Mouse (Mus musculus) inflammation-experienced regulatory T-cells, adult 6 months (primary cell): ENCODE results near the gene Fam131b. TPM values are rescaled to one million over a fixed set of nuclear protein-coding genes. Genes with fewer than 3 reads are reported as not detected.

Experiments
- ATAC-seq: one replicate; pipeline ENCODE4 v1.8.0; 2017
- polyA plus RNA-seq, 3 experiments: library from polyadenylated mRNA; unstranded; fragments of 100-300 nt; shearing (Covaris generic); gene quantifications; one replicate each; pipeline ENCODE4 v1.2.1; 2017

The Fam131b gene
- polyA plus RNA-seq, 3 experiments from 2014 or later: not detected

DNA sequence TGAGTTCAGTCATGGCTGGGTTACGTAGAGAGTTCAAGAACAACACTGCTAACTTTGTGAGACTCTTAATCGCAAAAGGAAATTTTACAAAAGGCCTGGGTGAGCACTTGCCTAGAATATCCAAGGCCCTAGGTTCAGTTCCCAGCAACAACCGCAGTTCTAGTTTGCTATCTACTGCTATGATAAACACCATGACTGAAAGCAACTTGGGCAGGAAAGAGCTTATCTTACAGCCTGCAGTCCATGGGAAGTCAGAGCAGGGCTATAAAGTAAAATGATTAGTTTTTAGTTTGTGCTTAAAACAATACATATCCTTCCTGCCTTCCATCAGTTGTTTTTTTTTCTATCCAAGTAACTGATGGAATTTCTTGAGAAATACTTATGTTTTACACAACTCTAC lies 2.1 kb upstream of the Fam131b start:
- ATAC-seq: no peak

DNA sequence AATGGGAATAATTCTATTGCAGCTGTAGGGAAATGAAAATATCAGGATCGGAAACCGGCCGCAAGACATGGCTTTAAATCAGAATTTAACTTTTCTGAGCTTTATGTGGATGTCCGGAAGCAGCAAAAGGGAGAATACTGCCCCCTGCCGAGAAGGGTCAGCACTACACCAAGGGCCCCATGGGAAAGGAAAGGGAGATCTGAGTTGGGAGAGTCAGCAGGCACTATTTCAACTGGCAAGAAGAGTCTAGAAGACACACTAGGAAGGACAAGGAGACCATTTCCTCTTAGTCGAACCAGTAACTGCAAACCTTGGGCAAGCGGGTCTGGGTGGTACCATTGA lies 796 bp upstream of the Fam131b start:
- peak; percentile 85 for ATAC-seq

DNA sequence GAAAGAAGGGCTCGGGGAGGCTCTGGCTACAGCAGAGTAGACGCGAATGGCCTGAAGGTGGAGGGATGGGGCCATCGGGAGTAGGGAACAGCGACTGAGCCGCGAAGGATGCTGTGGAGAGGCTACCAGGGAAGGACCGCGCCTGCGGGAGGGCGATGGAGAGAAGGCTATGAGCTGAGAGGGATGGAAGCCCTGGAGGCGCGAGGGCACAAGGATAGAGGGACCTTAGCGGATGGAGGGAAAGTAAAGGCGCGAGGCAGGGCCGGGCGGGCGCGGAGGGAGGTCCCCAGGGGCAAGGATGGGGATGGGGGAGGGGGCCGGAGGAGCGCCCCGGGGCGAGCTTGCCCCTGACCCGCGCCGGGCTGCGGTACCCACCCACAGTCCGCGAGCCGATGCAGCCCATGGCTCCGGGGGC lies 369 bp downstream of the Fam131b start:
- peak; percentile 13 for ATAC-seq

DNA sequence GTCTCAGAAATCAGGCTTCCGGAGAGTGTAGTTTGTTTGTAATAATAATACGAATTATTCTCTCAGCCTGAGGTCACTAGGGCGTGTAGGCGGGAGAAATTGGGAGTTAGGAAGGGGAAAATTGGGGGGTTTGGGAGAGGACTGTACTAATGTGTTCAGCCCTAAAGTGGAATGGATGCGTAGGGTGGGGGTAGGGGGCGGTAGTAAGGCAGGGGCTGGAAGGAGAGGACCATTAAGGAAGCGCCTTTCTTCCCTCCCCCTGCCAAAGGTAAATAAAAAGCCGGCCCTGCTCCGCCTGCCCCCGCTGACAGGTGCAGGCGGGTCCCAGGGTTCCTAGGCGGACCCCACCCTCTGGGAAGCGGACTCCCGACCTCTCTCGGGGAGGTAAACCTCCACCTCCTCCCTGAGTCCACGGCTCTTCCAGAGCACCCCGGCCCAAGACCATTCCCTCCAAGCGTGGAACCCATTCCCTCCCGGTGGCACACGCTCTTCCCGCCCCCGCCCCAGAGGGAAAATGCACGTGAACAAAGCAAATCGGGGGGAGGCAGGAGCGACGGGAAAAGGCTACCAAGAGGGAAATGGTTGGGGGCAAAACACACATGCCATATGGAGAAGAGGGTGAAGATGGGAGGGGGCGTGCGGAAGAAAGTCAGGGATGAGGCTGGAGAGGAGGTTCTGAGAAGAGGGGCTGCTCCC lies 924 bp downstream of the Fam131b start:
- no peak for ATAC-seq

DNA sequence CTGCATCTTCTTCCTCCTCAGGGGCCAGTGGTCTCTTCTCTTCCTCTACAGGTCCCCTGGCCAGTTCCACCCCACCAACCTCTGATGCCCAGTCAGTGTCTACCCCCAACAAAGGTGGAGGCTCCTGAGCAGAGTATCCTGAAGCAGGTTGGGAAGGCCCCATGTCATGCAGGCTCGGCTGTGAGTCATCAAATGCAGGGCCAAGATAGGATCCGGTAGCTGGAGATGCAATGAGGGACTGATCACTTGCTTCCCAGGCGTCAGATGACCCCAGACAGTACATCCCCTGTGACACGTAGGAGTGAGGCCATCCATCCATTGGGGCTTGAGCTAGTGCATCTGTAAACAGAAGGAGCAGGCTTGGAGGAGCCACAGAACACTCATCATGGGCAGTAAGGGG lies 6.2 kb downstream of the Fam131b start:
- ATAC-seq: no peak

DNA sequence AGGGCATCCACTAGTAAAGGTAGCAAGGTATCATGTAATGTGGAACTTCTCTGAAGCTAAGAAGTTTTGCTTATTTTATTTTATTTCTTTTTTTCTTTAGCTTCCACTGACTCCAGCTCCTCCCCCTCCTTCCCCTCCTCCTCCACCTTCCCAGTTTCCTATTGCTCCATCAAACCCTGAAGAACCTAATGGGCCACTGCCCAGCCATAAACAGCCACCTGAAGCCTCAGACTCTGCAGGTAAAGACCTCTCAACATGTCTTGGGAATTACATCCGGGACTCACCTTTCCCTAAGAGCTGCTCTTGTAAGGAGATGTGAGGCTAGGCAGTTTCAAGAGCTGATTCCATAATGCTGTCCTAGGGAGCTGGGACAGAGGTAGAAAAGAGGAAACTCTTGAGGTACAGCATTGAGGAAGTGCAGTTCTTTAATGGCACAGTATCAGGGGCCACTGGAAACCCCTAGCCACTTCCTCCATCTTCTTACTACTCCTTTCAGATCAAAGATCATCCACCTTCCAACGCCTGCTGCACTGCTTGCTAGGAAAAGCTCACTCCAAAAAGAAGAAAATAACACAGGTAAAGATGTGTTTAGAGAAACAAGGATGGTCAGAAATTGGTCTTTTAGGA lies 13.9 kb downstream of the Fam131b start:
- no peak for ATAC-seq

DNA sequence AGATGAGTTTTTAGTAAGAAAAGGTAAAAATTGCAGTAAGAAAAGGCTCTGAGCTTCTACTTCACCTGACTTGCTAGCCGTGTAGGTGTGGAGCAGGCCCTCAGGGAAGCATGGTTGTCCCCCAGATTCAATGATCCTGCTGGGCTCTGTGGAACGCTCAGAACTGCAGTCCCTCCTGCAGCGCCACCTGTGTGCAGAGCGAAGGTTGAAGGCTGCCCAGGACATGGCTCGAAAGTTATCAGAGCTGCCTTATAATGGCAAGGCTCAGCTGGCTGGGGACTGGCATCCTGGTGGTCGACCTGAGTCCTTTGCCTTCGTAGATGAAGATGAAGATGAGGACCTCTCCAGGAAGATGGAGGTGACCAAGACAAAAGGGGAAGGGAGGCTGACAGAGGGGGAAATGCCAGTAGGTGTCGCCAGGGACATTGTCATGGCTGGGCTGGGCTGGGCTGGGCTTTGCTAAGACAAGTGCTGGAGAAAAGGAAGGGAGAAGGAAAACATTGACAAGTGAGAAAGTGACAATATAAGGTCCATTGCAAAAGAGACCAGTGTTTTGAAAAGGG lies 14.5 kb downstream of the Fam131b start:
- ATAC-seq: no peak

DNA sequence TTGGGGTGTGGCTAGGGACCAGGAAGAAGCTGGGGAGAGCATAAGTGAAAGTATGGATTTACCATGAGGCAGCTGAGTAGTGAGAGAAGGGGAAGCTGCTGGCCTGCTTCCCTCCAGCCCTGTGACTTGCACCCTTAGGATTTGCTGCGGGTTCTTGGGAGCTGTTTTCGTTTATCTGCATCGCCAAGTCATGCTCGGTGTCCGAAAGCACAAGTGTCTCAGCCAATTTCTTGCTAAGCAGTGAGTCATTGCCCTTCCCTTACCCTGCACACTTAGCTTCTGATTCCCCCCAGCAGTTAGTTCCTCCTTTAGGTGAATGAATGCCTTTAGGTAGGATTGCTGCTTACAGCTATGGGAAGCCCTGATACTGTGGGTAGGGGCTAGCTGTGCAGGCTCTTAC lies 25.1 kb downstream of the Fam131b start:
- no peak for ATAC-seq

DNA sequence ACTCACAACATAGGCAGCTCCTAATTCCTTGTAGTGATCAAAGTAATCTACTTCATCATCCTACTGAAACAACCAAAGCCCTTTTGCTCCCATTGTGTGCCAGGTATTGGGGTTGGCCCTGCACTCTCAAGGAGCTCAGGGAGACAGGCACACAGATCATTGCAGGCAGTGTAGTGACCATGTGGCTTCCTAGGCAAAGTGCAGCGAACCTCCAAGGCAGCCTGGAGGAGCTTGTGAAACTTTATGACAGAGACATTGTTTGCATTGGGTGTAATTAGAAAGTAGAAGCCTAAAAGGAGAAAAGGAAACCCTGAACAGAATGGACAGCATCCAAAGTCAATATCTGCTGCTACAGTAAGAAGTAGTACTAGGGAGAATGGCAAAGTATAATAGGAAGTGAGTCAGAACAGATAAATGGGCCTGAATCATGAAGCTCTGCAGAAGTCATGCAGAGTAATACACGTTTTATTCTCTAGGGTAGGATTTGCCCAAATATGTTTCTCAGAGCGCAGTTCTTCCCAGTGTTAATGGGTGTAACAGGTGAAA lies 28.8 kb downstream of the Fam131b start:
- ATAC-seq: no peak

DNA sequence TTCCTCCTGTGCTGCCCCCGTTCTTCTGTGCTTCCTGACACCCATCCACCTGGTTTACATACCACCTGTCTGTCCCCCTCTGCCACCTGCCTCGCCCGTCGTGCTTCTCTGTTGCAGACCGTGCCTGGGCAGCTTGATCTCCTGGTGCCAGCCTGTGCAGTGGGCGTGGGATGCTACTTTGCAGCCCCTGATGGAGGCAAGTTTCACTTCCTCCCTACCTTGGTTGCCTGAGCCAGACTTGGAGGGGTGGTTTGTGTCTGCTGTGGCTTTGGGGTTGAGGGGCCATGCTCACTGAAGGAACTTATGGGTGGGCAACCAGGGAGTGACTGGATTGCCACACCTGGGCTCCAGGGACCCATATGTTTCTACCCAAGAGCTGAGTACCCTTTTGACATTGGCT lies 31.1 kb downstream of the Fam131b start:
- ATAC-seq: no peak

DNA sequence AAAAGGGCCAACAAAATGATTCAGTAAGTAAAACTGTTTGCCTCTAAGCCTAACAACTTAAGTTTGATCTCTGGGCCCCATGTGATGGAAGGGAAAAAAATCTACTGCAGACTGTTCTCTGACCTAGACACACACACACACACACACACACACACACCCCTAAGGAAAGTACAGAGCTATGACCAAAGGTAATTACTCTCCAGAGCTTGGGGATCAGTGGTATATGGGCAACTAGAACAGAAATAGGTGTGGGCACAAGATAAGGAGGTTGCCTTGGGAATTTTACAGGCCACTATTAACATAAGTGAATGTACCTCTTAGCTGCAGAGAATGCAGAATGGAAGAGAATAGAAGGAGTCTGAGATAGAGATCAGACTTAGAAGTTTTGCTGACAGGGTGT lies 36.9 kb downstream of the Fam131b start:
- no peak for ATAC-seq

DNA sequence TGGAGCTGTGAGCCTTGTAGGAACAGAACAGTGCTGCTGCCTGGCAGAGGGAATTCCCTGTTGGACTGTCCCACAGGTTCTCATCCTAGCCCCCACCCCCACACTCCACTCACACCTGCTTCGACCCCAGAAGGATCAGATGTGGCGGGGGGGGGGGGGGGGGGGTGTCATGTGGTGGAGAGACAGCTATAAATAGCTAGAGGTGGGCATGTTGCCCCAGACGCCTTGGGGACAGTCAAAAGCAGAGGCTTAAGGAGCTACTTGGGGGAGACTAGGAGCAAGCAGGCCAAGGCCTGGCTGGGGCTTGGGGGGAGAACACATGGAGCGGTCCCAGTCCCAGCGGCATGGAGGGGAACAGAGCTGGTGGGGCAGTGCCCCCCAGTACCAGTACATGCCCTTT lies 38.0 kb downstream of the Fam131b start, which contains the start of gene Clcn1:
Clcn1 (plus strand) TSS at position 238 of the 400 bp plus-strand sequence.
- no peak for ATAC-seq

DNA sequence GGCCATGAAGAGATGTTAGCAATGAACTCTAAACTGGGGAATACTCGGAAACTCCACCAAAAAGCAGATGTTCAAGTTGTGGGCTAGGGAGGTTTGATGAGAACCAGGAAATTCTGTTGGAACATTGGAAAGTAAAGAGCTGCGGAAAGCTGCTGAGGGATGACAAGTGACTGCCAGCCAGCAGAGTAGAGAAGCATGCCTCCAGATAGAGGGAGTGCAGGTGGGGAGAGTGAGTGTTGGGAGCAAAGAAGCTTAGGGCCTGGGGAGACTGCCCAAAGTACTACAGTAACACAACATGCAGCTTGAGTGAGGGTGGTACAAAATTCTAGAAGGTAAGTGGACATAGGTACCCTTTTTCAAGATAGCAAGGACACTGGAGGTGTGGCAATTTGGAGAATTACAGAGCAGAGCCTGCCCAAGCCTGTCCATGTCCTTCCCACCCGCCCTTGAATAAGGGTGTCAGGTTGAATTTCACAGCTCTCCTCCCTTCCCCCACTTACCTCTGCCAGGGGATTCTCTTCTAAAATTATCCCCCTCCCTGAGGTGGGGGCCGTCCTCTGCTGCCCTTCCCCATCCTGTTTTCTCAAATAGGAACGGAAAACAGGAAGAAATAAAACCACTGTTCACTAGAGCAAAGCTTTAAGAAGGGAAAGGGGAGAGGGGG lies 41.4 kb downstream of the Fam131b start:
- ATAC-seq: no peak

DNA sequence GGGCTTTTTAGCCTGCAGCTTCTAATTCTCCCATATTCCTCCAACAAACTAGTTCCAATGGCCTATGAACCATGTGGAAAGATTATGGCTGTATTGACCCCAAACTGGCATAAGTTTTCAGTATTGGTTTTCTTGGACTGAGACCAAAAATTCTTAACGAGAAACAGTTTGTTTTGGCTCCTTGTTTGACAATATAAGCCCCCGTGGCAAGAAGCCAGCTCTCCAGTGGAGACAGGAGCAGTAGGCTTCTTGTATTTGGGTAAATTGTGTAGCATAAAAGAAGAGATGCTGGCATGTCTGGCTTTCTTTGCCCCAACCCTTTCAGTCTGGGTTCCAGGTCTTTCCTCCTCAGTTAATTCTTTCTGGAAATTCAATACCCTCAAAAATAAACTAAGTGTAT lies 48.3 kb downstream of the Fam131b start:
- ATAC-seq: no peak

DNA sequence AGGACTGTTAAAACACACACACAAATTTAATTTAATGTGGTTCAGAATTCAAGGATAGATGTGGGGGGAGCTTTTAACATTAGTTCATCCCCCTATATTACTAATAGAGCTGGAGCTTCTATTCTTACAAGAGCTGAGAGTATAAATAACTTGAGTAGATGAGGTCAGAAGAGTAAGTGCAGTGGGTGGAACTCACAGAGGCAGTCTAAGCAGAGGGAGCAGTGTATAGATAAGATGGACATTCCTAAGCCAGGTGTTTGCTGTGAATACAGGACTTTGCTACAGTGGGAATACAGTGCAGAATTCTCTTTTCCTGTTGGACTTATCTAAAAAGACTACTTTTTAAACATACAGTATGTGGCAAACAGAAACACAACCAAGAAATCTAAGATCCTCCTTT lies 53.6 kb downstream of the Fam131b start:
- ATAC-seq: no peak

DNA sequence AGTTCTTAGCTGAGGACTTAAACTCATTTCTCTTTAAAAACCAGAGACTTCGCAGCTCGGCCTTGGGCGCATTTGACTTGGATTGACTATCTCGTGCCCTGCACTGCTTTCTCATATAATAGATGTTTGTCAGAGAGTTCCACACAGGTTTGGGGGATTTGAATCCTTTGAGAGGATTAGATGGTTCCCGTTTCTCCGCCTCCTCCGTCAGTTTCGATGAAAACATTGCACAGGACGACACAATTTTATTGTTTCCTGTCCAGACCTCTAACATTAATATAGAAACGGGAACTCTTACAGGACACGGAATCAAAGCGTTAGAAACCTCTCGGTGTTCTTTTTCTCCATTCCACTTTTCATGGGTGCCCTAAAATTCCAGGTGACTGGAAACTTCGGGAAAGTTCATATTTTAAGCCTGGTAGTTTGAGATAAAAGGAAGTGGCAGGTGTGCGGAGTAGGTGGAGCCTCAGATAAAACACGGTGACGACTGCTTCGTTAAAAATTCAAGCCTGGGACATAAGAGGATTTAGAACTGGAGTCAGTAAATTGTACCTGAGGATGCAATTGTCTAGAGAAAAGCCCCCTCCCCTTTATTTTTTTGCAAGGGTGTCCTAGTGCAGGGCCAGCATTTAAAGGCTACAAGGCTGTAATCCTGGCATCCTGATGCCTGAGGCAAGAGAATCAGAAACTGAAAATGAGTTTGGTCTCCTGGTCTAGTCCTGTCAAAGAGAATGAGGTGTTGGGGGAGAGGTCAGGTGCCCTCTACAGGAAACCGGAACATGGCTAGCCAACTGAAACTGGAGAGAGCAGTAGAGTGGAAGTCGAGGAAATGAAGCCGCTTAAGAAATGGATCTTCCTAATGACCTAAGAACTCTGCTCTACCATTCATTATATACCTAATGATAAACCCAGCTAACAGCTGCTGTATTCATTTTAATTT lies 58.8 kb downstream of the Fam131b start:
- ATAC-seq: peak; percentile 44

Other genes starting within 250 kb of the Fam131b start
- not detected for gene Tas2r139, start 183.7 kb downstream of the Fam131b start, polyA plus RNA-seq
- not detected for gene Tas2r144, start 109.3 kb downstream of the Fam131b start, polyA plus RNA-seq
- gene Gstk1, start 78.7 kb downstream of the Fam131b start, polyA plus RNA-seq: 1 to 10 TPM; 1.7 to 8.4 (median 6.6) TPM
- not detected for gene Tmem139, start 62.7 kb downstream of the Fam131b start, polyA plus RNA-seq
- gene Casp2, start 59.7 kb downstream of the Fam131b start, polyA plus RNA-seq: 10 to 100 TPM; 46.6 to 55.8 (median 52.1) TPM
- gene Clcn1, start 38.0 kb downstream of the Fam131b start, polyA plus RNA-seq: not detected
- gene Zyx, start 25.0 kb upstream of the Fam131b start, polyA plus RNA-seq: 100 to 1,000 TPM in 1 of 3 experiments, 10 to 100 TPM in 2; 39.3 to 108 (median 40.8) TPM
- gene Epha1, start 48.6 kb upstream of the Fam131b start, polyA plus RNA-seq: under 1 TPM; 0.19 to 0.69 (median 0.67) TPM
- not detected for gene Tas2r143, start 75.6 kb upstream of the Fam131b start, polyA plus RNA-seq
- gene Tas2r135, start 80.8 kb upstream of the Fam131b start, polyA plus RNA-seq: not detected
- not detected for gene Tas2r126, start 109.9 kb upstream of the Fam131b start, polyA plus RNA-seq
- not detected for gene Olfr458, start 140.6 kb upstream of the Fam131b start, polyA plus RNA-seq
- under 1 TPM in 1 of 3 experiments, not detected in 2; 0.15 TPM for gene Olfr457, start 151.7 kb upstream of the Fam131b start, polyA plus RNA-seq
- gene Olfr456, start 162.6 kb upstream of the Fam131b start, polyA plus RNA-seq: not detected
- gene Olfr455, start 222.9 kb upstream of the Fam131b start, polyA plus RNA-seq: not detected